Mouse (Mus musculus) heart, adult 9 months (tissue): ENCODE results near the gene Iqcc.

ENCODE experiments used
- DNase-seq, 2 experiments: peaks; one replicate each; pipeline ENCODE4 v3.0.0; 2022; ENCODE audit warnings: low spot score in 2 of 2

Gene Iqcc

GRCm38 (mm10) chr4:129578466-129578865, 40.4 kb downstream of the Iqcc start, which contains the start of gene Fam167b:
TSS of gene Fam167b (minus strand) at chr4:129578549.
- DNase-seq, result peak; percentile 38 to 59

DNA sequence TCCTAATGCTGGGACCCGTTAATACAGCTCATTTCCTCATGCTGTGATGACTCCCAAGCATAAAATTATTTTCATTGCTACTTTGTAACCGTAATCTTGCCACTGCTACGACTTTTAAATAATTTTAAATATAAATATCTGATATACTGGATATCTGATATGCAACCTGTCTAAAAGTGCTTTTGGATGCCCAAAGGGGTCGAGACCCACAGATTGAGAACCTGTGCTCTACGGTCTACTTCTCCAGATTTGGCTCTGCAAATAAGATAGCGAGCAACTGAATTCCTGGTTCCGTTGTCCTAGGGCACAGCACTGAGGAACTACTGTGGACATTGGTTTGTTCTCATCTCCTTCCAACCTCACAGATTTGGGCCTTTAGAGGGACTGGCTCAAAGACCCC, 41.2 kb downstream of the Iqcc start:
- no peak for DNase-seq

DNA sequence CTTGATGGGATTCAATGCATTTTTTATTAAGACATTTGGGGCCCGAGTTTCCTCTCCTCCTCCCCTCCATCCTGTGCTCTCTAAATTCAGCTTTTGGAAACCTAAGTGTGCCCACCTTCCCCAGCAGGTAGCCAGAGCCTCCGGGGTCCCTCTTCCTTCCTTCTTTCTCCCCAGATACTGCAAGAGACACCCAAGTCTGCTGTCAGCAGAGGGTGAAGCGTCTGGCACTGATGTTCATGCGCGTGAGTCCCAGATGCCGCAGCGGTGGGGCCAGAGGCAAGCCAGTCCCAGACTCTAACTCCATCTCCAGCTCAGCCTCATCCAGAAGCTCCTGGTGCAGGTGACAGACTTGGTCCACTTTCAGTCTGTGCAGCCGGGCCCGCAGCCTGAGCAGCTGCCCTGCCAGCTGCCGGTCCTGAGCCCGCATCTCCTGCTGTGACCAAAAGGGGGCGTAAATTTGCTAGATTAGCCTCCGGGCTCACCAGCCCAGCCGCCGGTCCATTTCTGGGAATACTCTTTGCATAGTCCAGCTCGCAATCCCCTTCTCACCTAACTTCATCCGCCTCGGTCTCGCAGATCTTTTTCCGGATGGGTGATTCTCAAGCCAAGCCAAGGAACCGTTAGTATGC, 41.9 kb downstream of the Iqcc start:
- DNase-seq, result peak; percentile 38 to 43

DNA sequence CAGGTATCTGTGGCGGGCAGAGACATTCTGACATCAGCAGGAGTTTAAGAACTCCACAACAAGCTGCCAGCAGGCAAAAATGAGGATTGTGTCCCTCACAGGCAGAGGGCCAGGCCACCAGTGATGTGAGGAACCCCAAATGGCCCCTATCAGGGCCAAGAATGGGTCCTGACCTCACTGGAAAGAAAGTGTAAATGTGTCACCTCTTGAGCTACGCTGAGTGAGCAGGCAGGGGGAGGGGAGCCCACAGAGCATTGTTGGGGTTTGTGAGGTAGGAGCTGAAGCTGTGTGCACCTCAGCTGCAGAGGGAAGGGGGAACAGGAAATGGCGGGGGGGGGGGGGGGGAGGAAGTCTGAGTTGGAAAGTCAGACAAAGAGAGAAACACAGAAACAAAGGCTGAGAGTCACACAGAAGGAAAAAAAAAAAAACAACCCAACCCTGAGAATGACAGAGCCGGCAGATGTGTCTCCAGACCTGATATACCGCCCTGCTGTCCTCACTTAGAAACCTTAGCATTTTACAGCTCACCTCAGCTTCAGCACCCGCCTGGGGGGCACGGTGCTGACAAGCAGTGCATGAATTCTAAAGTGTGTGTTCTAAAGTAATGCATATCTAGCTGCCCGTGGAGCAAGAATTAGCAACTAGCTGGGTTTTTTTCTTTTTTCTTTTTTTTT, 43.6 kb downstream of the Iqcc start:
- DNase-seq, result peak in 1 of 2 experiments; percentile 20

DNA sequence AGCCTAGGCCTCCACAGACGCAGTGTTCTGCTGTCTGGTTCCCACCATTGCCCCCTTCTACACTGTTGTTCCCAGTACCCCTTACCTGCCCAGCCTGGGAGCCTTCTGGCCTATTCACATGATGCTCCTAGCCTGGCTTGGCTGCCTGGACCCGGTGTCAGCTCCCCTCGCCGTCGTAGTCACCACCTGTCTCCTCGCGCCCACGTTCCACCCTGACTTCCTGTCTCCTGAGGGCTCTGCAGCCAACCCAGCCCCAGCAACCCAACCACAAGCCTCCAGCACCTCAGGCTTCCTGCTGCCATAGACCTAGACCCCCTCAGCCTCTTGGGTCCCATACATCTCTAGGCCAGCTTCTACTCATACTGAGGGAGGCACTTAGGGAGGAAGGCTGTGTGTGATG, 45.5 kb downstream of the Iqcc start, which contains the start of gene Lck:
TSS of gene Lck (minus strand) at position 212 of the 400 bp plus-strand sequence.
- DNase-seq, result no peak

DNA sequence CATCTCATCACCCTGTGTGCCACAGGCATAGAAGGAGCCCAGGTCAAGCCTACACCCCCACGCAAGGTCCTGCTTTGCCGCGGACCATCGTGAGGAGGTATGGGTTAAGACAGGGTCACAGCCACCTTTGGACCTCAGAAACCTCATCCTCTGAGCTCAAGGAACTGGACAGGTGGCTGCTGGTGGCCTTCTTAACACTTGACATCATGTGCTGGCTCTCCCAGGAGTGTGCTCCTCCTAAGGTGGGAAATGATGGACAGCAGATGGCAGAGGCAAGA, 45.9 kb downstream of the Iqcc start:
- no peak for DNase-seq

- DNase-seq, result no peak
Measured at GRCm38 (mm10) chr4:129572236-129573092, 46.4 kb downstream of the Iqcc start.

GRCm38 (mm10) chr4:129571551-129572084, 47.3 kb downstream of the Iqcc start:
- no peak for DNase-seq

GRCm38 (mm10) chr4:129570028-129570427, 48.9 kb downstream of the Iqcc start:
- DNase-seq, result no peak

GRCm38 (mm10) chr4:129568366-129568765, 50.5 kb downstream of the Iqcc start:
- no peak for DNase-seq

GRCm38 (mm10) chr4:129565139-129565538, 53.8 kb downstream of the Iqcc start:
- no peak for DNase-seq
